Mouse (Mus musculus) olfactory bulb, adult 2 months (tissue): Measurements from ENCODE around the gene Arhgap1.

ENCODE experiments used
- CTCF ChIP-seq: fragments of 200-500 bp; IDR thresholded peaks from 2 replicates; pipeline ENCODE4 v1.5.1; 2012; ENCODE audit warnings: low read depth, mild to moderate bottlenecking, low read length, moderate library complexity; ENCODE audit not compliant: insufficient read depth
- POLR2A ChIP-seq: fragments of 200-500 bp; IDR thresholded peaks from 2 replicates; pipeline ENCODE4 v1.6.1; 2012; ENCODE audit warnings: mild to moderate bottlenecking, low read depth, low read length, moderate library complexity; ENCODE audit not compliant: insufficient read depth

DNA sequence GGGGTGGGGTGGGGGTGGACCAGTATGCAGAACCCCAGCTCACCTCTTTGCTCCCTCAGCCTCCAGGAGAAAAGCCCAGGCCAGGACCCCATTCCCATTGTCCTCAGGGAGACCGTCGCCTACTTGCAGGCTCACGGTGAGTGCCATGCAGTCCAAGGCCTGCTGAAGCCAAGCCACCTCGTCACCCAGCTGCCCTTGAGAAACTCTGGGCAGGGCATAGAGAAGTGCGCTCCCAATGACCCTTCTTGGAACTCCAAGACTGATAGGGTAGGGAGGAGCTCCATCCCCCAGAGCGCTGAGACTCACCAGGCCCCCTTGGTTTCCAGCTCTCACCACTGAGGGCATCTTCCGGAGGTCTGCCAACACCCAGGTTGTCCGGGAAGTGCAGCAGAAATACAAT lies 19.7 kb downstream of the Arhgap1 start:
- TF ChIP-seq CTCF (no peak), POLR2A (no peak)
